Mouse (Mus musculus): ENCODE measurements at regions not wholly inside any gene's neighbourhood (a gene's known extent, or its start where the extent isn't known, plus 50 kb on each side); places are given as distances from the start of the nearest gene placed in this dataset.

DNA sequence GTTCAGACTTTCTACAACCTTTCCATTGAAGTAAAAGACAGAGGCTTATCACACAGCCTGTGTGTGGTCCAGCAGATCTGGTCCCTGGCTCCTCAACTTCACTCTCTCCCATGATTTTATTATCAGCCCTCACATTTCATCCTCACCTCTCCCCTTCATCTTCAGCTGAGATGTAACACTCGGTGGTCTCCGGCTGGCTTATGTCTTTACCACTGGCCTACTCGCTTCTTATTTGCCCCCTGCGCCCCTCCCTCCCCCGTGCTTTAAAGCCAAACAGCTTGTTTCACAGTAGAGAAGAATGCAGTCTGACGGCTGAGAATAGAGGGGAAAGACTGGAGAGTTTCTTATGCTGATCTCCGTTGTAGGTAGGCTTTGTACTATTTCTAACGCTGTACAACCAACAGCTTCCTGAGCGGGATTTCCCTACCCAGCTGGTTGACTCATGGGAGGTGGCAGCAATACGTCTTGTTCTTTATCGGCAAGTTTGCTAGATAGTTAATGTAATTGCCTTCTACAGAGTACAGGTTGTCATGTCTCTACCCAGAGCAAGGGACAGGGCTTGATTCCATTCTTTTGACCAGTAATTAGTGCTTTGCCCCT is 152.9 kb upstream of the Cmc1 start:
- Histone ChIP-seq H3K36me3 (ENCODE audit: insufficient read depth, low read length) (no peaks in the 10 kb centered on the region), H3K27me3 (ENCODE audit: insufficient read depth, low read length) (no peaks in the 10 kb centered on the region), H3K4me1 (ENCODE audit: insufficient read depth, low read length) (no peaks in the 10 kb centered on the region), H3K27ac (ENCODE audit: low read depth, low read length) (no peak overlapping the region), H3K9ac (replicated peaks; ENCODE audit: low read length, poor library complexity, severe bottlenecking) (no peak overlapping the region), H3K4me3 (ENCODE audit: low read depth, low read length) (no peak overlapping the region), H3K4me2 (ENCODE audit: low read depth, low read length, poor library complexity, severe bottlenecking) (no peak overlapping the region), H3K9me3 (ENCODE audit: low read length) (no peaks in the 10 kb centered on the region)
- ATAC-seq (ENCODE audit: low FRiP score) (no peak), DNase-seq (ENCODE audit: low spot score) (no peak)
- 60% methylated on average over 11 of the region's 11 CpGs for WGBS
- no peak for TF ChIP-seq CTCF (IDR thresholded peaks at IDR 0.05)

DNA sequence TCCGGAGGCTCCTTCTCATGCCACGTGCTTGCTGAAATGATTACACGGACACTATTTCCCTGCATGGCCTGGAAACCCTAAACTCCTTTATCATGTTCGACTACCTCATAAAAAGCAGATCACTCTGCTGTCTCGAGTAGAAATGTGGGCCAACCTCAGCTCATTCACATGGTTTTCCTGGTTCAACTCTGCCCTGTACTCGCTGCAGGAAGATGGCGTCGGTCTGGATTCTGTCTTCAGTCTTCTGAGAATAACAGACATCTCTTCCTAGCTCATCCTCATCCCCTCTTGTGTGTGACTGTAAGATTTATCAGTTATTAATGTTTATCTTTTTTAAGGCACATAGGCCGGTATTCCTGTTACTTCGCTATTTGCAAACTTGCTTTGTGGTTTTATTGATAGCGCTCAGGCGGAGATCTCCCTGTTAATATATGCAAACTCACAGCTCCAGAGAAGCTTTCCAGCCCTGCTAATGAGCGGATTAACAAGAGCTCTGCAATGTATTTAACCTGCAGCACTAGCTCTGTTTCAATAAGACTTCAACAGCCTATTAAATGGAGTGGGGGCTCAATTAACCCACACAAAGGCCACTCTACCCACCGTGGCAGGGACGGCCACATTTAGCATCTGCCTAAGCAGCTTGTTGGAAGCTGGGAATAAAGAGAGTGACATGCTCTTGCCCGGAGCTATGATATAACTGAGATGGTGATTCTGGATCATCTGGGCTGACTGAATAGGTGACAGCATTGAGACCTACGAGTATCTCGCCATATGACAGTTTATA is 159.5 kb upstream of the Eomes start:
- Histone ChIP-seq H3K27ac (ENCODE audit: low read depth, low read length) (no peak overlapping the region), H3K9me3 (ENCODE audit: low read length) (no peaks in the 10 kb centered on the region), H3K4me3 (ENCODE audit: low read depth, low read length) (no peak overlapping the region), H3K9ac (replicated peaks; ENCODE audit: low read length, poor library complexity, severe bottlenecking) (no peak overlapping the region), H3K4me1 (ENCODE audit: insufficient read depth, low read length) (no peaks in the 10 kb centered on the region), H3K36me3 (ENCODE audit: insufficient read depth, low read length) (no peaks in the 10 kb centered on the region), H3K27me3 (ENCODE audit: insufficient read depth, low read length) (no peaks in the 10 kb centered on the region), H3K4me2 (ENCODE audit: low read depth, low read length, poor library complexity, severe bottlenecking) (no peak overlapping the region)
- DNase-seq (ENCODE audit: low spot score) (peak; percentile 30), ATAC-seq (ENCODE audit: low FRiP score) (0 out of 2 replicates have a peak, but pooled peaks have one; percentile 38)
- WGBS = 38% methylated on average over 18 of the region's 18 CpGs
- TF ChIP-seq CTCF (IDR thresholded peaks at IDR 0.05) = no peak

DNA sequence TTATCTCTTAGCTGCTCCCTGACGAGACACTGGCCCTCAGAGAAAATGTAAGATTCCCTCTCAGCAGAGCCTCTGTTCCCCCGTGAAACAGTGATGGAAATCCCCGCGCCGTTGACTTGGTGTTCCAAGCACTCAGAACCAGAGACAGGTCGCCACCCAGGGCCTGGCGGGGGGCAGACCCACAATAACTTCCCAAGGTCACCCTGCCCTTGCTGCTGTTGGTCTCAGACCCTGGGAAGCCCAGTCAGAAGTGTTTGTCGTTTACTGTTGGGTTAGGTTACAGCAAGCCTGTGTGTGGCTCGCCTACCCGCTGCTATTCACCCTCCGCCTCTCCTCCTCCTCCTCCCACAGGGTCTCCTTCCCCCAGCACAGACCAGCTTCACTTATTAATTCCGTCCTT is 154.2 kb upstream of the Eomes start:
- Histone ChIP-seq H3K4me2 (ENCODE audit: low read depth, low read length, poor library complexity, severe bottlenecking) (no peak overlapping the region), H3K27ac (ENCODE audit: low read depth, low read length) (no peak overlapping the region), H3K9ac (replicated peaks; ENCODE audit: low read length, poor library complexity, severe bottlenecking) (no peak overlapping the region), H3K4me3 (ENCODE audit: low read depth, low read length) (no peak overlapping the region), H3K4me1 (ENCODE audit: insufficient read depth, low read length) (no peaks in the 10 kb centered on the region), H3K36me3 (ENCODE audit: insufficient read depth, low read length) (no peaks in the 10 kb centered on the region), H3K9me3 (ENCODE audit: low read length) (no peaks in the 10 kb centered on the region), H3K27me3 (ENCODE audit: insufficient read depth, low read length) (no peaks in the 10 kb centered on the region)
- ATAC-seq (ENCODE audit: low FRiP score) (no peak), DNase-seq (ENCODE audit: low spot score) (no peak)
- 57% methylated on average over 12 of the region's 12 CpGs for WGBS
- TF ChIP-seq CTCF (IDR thresholded peaks at IDR 0.05) = no peak

DNA sequence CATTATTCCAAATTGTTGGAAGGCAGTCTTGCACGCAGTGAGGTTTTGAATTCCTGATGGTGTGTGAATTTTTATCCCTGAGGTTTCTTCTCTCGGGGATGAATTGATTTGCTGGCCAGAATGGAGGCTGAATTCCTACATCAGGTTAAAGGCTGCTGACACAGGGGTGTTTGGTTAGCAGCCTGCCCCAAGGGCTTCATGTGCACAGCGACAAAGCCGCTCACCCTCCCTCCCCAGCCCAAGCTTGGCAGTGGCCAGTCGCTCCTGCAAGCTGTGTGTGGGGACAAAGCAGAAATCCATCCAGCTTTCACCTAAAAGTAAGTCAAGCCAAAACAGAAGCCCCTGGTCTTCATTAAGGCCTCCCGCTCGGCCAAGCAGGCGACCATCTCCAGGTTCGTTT is 151.4 kb upstream of the Eomes start:
- Histone ChIP-seq H3K27me3 (ENCODE audit: insufficient read depth, low read length) (no peaks in the 10 kb centered on the region), H3K27ac (ENCODE audit: low read depth, low read length) (no peak overlapping the region), H3K4me1 (ENCODE audit: insufficient read depth, low read length) (no peaks in the 10 kb centered on the region), H3K9ac (replicated peaks; ENCODE audit: low read length, poor library complexity, severe bottlenecking) (no peak overlapping the region), H3K9me3 (ENCODE audit: low read length) (no peaks in the 10 kb centered on the region), H3K4me3 (ENCODE audit: low read depth, low read length) (no peak overlapping the region), H3K4me2 (ENCODE audit: low read depth, low read length, poor library complexity, severe bottlenecking) (no peak overlapping the region), H3K36me3 (ENCODE audit: insufficient read depth, low read length) (no peaks in the 10 kb centered on the region)
- no peak for TF ChIP-seq CTCF (IDR thresholded peaks at IDR 0.05)
- no peak for ATAC-seq (ENCODE audit: low FRiP score)
- 49% methylated on average over 9 of the region's 9 CpGs for WGBS
- no peak for DNase-seq (ENCODE audit: low spot score)

DNA sequence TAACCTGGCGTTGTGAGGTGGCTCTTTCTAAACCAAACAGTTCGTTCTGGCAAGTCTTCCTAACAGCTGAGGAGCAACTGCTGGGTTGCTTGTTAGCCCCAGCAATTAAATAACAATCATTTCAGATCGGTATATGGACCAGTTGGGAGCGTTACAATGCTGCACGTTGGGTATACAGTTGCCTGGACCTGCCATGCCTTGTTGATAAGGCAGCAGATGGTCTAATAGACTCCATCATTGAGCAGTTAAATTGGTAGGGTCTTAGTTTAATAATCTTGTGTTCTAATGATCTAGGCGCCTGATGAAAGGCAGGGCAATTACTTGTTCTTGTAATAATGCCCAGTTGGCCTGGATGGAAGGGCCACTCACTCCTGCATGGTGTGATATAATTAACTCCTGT is 150.1 kb upstream of the Eomes start:
- no peak overlapping the region for H3K4me3 ChIP-seq (ENCODE audit: low read depth, low read length)
- DNase-seq (ENCODE audit: low spot score) (no peak), ATAC-seq (ENCODE audit: low FRiP score) (no peak)
- WGBS = 87% methylated on average over 6 of the region's 6 CpGs
- H3K27me3 ChIP-seq (ENCODE audit: insufficient read depth, low read length) = no peaks in the 10 kb centered on the region
- H3K9me3 ChIP-seq (ENCODE audit: low read length) = no peaks in the 10 kb centered on the region
- no peak overlapping the region for H3K9ac ChIP-seq (replicated peaks; ENCODE audit: low read length, poor library complexity, severe bottlenecking)
- H3K36me3 ChIP-seq (ENCODE audit: insufficient read depth, low read length) = no peaks in the 10 kb centered on the region
- TF ChIP-seq CTCF (IDR thresholded peaks at IDR 0.05) = no peak
- no peak overlapping the region for H3K4me2 ChIP-seq (ENCODE audit: low read depth, low read length, poor library complexity, severe bottlenecking)
- no peaks in the 10 kb centered on the region for H3K4me1 ChIP-seq (ENCODE audit: insufficient read depth, low read length)
- H3K27ac ChIP-seq (ENCODE audit: low read depth, low read length) = no peak overlapping the region

DNA sequence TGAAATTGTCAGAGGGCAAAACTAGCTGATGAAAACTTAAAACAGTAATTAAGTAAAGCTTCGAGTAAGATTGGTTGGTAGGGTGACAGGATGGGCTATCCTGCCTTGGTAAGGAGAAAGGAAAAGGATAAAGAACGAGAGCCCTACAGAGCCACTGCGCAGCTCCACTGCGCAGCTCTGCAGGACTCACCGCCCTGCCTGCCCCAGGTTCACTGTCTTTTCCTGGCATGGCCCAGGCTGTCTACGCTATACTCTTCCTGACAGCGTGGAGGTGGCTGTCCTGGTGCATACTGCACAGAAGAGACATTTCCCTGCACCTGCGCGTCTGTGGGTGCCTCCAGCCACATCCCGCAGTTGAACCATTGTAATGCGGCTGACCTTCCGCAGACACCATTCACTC is 136.6 kb upstream of the Eomes start:
- 47% methylated on average over 12 of the region's 12 CpGs for whole genome bisulfite sequencing
- no peak for ATAC-seq (ENCODE audit: low FRiP score)

More for the DNA sequence above, 136.6 kb upstream of the Eomes start:
- peak overlapping the region; percentile 16; the same call in 1 of the 2 replicates for H3K4me3 ChIP-seq (ENCODE audit: low read depth, low read length)
- no peaks in the 10 kb centered on the region for H3K9me3 ChIP-seq (ENCODE audit: low read length)
- peak overlapping the region; percentile 42 for H3K4me2 ChIP-seq (ENCODE audit: low read depth, low read length, poor library complexity, severe bottlenecking)
- H3K27me3 ChIP-seq (ENCODE audit: insufficient read depth, low read length) = no peaks in the 10 kb centered on the region
- H3K36me3 ChIP-seq (ENCODE audit: insufficient read depth, low read length) = no peaks in the 10 kb centered on the region
- no peak overlapping the region for H3K9ac ChIP-seq (replicated peaks; ENCODE audit: low read length, poor library complexity, severe bottlenecking)
- no peak for TF ChIP-seq CTCF (IDR thresholded peaks at IDR 0.05)
- no peak for DNase-seq (ENCODE audit: low spot score)
- H3K4me1 ChIP-seq (ENCODE audit: insufficient read depth, low read length) = no peaks in the 10 kb centered on the region
- no peak overlapping the region for H3K27ac ChIP-seq (ENCODE audit: low read depth, low read length)
